Mouse (Mus musculus) mammary gland, adult 2 months (tissue): ENCODE measurements around the gene Gcnt7. TPM values are rescaled to one million over a fixed set of nuclear protein-coding genes. Genes with fewer than 3 reads are reported as not detected.

ENCODE experiments used
- polyA plus RNA-seq: library from polyadenylated mRNA; depleted of rRNA; stranded (reverse); fragments of >200 nt; gene quantifications from 2 replicates; pipeline ENCODE4 v1.2.3, GENCODE M21; 2012; ENCODE audit warnings: low replicate concordance; rRNA removed

The Gcnt7 gene
- not detected in 2 replicates for polyA plus RNA-seq

GRCm38 (mm10) chr2:172458496-172458895 lies at the start of gene Gcnt7:
Gcnt7 (minus strand) TSS chr2:172458596.

GRCm38 (mm10) chr2:172472318-172472717 lies 13.9 kb upstream of the Gcnt7 start, which contains the start of gene Fam209:
Fam209 (plus strand) TSS chr2:172472520.

GRCm38 (mm10) chr2:172439843-172440639 lies 18.4 kb downstream of the Gcnt7 start, which contains the start of gene Rtf2:
Rtf2 (plus strand) TSS chr2:172440556.

Other genes starting within 250 kb of the Gcnt7 start
- not detected in 2 replicates for gene Mc3r, start 210.1 kb downstream of the Gcnt7 start, polyA plus RNA-seq
- 40.4 and 49.5 TPM in 2 replicates for gene Fam210b, start 113.0 kb downstream of the Gcnt7 start, polyA plus RNA-seq
- gene Aurka, start 88.1 kb downstream of the Gcnt7 start, polyA plus RNA-seq: 3.1 and 4.0 TPM in 2 replicates
- gene Cstf1, start 87.9 kb downstream of the Gcnt7 start, polyA plus RNA-seq: 37.4 and 38.2 TPM in 2 replicates
- gene Cass4, start 64.8 kb downstream of the Gcnt7 start, polyA plus RNA-seq: 2.1 and 3.1 TPM in 2 replicates
- gene Rtf2, start 18.0 kb downstream of the Gcnt7 start, polyA plus RNA-seq: 45.0 and 81.2 TPM in 2 replicates
- 0.29 and 0.32 TPM in 2 replicates for gene Fam209, start 13.9 kb upstream of the Gcnt7 start, polyA plus RNA-seq
- 7.0 and 13.0 TPM in 2 replicates for gene Tfap2c, start 91.0 kb upstream of the Gcnt7 start, polyA plus RNA-seq